Mouse (Mus musculus): ENCODE results near the gene Taf1c. TPM values are rescaled to one million over a fixed set of nuclear protein-coding genes. Genes with fewer than 3 reads are reported as not detected.

The Taf1c gene
- total RNA-seq, 2 experiments from 2014 or later = 2.9 to 4.2 TPM

GRCm38 (mm10) chr8:119579096-119579495 lies 25.9 kb downstream of the Taf1c start:
- intact Hi-C loops (cut with DNase I) = no loop called here
- no peak for DNase-seq (ENCODE audit: low spot score)

DNA sequence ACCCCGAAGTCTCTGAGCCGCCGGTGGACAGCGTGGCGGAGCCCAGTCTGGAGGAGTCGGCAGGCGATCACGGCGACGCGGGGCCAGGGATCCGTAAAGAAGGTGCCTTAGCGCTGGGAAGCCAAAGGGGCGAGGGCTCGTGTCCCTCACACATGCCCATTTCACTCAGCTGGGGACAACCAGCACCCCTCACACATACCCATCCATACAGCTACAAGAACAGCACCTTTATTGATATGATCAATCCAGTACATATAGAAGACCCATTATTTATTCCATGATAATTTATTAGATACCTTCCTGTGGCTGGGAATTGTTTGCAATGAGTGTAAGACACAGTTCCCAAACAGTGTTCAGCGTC lies 29.7 kb downstream of the Taf1c start:
- intact Hi-C loops (cut with DNase I) = no loop called here
- DNase-seq (ENCODE audit: low spot score) = no peak

- DNase-seq (ENCODE audit: low spot score) = peak; percentile 90
- intact Hi-C loops (cut with DNase I) = no loop called here
Observed at GRCm38 (mm10) chr8:119574437-119575365, 30.3 kb downstream of the Taf1c start, which contains the start of the genes Hsdl1 and Dnaaf1. TSS of gene Hsdl1 (minus strand) at chr8:119575183. TSS of gene Dnaaf1 (plus strand) at chr8:119575235.

DNA sequence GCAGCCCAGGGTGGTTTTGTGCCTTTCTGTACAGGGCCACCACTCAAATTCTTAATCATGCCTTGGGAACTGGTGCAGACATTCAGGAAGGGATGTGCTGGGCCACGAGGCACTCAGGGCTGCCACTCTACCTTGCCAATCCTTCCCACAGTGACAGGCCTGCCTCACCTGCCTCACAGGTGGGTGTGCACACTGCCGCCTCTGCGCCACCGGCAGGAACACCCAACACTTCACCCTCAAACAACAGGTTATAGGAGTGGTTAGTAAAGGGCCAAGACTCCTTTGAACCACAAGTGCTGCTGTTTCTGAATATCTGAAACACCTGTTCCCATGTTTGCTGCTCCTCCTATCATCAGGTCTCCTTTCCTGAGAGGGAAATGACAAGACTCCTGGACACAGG lies 32.6 kb downstream of the Taf1c start:
- intact Hi-C loops (cut with DNase I) = no loop called here
- DNase-seq (ENCODE audit: low spot score) = no peak

DNA sequence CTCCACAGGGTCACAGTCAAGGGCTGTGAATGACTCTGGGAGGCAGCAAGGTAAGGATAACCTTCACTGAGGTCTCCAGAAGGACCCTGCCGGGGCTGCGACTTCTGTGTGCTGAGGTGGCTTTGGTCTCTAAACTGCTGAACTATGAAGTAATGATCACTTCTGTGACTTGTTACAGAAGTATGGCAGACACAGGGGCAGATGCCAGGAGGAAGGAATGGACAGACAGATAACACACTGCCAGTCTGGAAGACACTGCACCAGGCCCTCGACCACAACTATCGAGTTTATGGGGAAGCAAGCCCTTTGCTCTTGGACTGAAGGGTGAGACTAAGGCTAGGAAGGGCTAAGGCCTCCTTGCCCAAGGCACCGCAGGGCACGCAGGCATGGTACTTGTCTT lies 33.9 kb downstream of the Taf1c start:
- DNase-seq (ENCODE audit: low spot score) = no peak

DNA sequence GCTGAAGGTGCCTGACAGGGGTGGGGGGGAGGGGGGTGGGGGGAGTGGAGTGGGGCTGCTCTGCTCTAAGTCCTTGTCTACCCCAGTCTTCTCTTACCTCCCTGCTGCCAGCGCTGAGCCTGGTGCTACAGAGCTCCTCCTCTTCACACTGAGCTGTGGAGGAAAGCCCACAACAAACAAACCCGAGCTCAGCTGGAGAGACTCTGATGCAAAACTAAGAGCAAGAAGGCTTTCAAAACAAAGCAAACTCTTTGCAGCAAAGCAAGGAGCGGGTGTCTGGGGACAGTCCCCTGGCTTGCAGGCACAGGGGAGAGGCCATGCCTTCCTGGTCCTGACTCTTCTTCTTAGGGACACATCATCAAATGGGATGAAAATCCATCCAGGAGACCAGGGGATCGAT lies 35.1 kb downstream of the Taf1c start:
- intact Hi-C loops (cut with DNase I) = no loop called here
- DNase-seq (ENCODE audit: low spot score) = no peak

More for the DNA sequence above, 33.9 kb downstream of the Taf1c start:
- intact Hi-C loops (cut with DNase I) = no loop called here

DNA sequence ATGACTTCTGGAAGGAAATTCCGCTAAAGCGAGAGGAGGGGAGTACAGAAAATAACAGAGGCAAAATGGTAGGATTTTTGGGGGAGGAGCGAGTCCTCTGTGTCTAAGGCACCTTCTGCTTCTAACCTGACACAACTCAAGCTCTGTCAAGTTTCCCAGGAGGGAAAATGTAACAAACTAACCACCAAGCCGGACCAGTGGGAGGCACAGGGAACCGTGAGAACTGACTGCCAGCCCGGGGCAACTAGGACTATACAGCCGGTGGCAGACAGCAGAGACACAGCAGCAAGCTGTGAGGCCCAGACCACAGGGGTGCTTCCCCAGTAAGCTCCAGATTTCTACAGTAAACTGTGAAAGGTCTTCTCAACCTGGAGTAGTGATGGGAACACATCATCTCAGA lies 36.1 kb downstream of the Taf1c start:
- intact Hi-C loops (cut with DNase I) = no loop called here
- DNase-seq (ENCODE audit: low spot score) = no peak

DNA sequence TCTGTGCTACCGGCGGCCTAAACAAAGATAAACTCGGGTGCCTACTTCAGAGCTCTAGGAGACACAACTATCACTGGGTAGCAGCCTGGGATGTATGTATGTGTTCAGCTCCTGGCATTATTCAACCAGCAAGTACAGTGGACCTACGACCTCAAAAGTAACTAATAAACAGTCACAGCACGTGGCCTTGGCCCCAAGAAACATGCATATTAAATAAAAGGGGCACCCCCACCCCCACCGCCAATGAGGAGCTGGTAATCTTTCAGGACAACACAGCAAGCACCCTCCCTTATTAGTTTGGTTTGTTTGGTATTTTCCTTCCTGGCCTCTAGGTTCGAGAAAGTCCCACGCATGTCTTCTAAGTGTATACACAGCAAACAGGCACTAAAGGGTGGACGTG lies 36.8 kb downstream of the Taf1c start:
- intact Hi-C loops (cut with DNase I) = no loop called here
- DNase-seq (ENCODE audit: low spot score) = no peak

GRCm38 (mm10) chr8:119566367-119566766 lies 38.7 kb downstream of the Taf1c start:
- no peak for DNase-seq (ENCODE audit: low spot score)
- intact Hi-C loops (cut with DNase I) = no loop called here

DNA sequence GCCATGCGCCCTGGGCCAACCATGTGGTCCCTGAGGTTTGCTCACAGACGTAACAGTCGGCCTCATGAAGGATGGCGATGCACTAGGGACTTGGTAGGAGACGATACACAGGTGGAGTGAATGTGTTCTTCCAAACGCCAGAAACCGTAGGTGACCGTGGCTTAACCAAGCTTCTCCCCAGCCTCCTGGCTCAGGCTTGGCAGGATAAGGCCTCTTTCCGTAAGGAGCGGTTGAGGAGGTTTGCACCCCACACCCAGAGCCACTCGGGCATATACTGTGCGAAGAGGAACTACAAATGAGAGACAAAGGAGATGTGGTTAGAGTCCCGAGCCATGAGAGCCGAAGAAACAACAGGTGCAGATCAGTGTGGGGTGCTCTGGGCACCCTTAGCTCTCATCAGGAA lies 41.2 kb downstream of the Taf1c start:
- no peak for DNase-seq (ENCODE audit: low spot score)
- intact Hi-C loops (cut with DNase I) = no loop called here

DNA sequence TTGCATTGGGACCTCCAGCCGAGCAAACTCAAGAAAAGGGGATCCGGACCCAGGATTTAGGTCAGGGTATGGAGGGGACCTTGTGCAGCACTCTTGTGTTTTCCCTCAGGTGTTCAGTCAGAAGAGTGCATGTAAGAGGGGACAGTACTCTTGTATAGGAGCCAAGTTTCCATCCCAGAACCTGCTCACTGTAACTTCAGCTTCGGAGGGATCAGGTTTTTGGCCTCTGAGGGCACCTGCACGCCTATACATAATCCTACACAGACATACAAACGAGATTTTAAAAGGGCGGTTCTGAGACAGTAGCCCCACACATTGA lies 45.7 kb downstream of the Taf1c start:
- DNase-seq (ENCODE audit: low spot score) = no peak
- intact Hi-C loops (cut with DNase I) = no loop called here

GRCm38 (mm10) chr8:119558603-119559401 lies 46.2 kb downstream of the Taf1c start, which contains the start of gene Mbtps1:
TSS of gene Mbtps1 (minus strand) at chr8:119558735.
- peak; percentile 96 for DNase-seq (ENCODE audit: low spot score)
- intact Hi-C loops (cut with DNase I) = no loop called here

- DNase-seq (ENCODE audit: low spot score) = no peak
- intact Hi-C loops (cut with DNase I) = no loop called here
Observed at GRCm38 (mm10) chr8:119557821-119558602, 47.0 kb downstream of the Taf1c start.

DNA sequence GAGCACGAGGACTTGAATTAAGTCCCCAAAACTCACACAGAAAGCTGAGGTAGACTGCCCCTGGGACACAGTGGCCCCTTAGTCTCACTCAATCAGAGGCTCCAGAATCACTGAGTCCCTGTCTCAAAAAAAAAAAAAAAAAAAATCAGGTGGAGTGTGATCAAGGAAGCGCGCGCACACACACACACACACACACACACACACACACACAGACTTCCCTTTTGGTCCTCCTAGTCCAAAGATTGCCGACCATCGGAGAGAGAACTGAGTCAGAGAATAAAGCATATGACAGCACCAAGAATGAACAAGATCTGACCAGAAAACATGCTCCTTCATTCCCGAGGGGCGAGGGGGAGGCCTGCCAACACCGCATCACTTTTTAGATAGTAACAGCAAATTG lies 47.9 kb downstream of the Taf1c start:
- DNase-seq (ENCODE audit: low spot score) = no peak
- intact Hi-C loops (cut with DNase I) = no loop called here

- intact Hi-C loops (cut with DNase I) = no loop called here
Observed at GRCm38 (mm10) chr8:119555861-119556260, 49.2 kb downstream of the Taf1c start.

DNA sequence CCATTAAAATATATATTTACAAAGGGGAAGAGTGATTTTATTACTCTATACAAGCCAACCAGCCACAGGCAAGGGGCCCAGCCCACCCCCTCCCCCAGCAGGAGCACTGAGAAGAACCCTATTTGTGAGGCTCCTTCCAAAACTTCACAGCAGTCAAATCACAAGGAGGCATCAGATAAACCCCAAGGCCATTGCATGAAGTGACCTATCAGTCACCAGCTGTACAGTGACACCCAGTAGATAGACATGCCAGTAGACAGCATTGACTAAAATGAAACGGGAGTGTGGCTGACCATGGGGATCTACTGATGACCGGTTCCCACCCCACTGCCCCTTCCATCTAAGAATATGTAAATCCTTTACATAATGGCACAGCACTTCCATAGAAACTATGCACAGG lies 52.1 kb downstream of the Taf1c start:
- intact Hi-C loops (cut with DNase I) = no loop called here
- DNase-seq (ENCODE audit: low spot score) = no peak

More at GRCm38 (mm10) chr8:119555861-119556260, 49.2 kb downstream of the Taf1c start:
- DNase-seq (ENCODE audit: low spot score) = no peak

- no peak for DNase-seq (ENCODE audit: low spot score)
- intact Hi-C loops (cut with DNase I) = no loop called here
Observed at GRCm38 (mm10) chr8:119548560-119549113, 56.4 kb downstream of the Taf1c start.

Data from heart, postnatal 25 days (tissue).